Mouse (Mus musculus) naive thymus-derived CD4-positive, alpha-beta T cell, adult 5 months (primary cell): ENCODE data around the gene Usp31. TPM values are rescaled to one million over a fixed set of nuclear protein-coding genes. Genes with fewer than 3 reads are reported as not detected.

Experiments
- polyA plus RNA-seq: library from polyadenylated mRNA; unstranded; fragments of 100-300 nt; shearing (Covaris generic); gene quantifications from one replicate; pipeline ENCODE4 v1.2.1, GENCODE M21; 2017

Usp31 gene
- 13.6 TPM for polyA plus RNA-seq

GRCm38 (mm10) chr7:121707073-121707667 lies at the start of gene Usp31:
Gene Usp31, minus strand, starts transcription at chr7:121707253.

GRCm38 (mm10) chr7:121734171-121734831 lies 27.2 kb upstream of the Usp31 start, which contains the start of gene Scnn1g:
Gene Scnn1g, plus strand, starts transcription at chr7:121734479.

Other genes starting within 250 kb of the Usp31 start
- not detected for gene Scnn1g, start 27.2 kb upstream of the Usp31 start, polyA plus RNA-seq
- not detected for gene Scnn1b, start 157.8 kb upstream of the Usp31 start, polyA plus RNA-seq